Mouse (Mus musculus): ENCODE measurements around the gene Zfp853. TPM values are rescaled to one million over a fixed set of nuclear protein-coding genes. Genes with fewer than 3 reads are reported as not detected.

Zfp853 gene
- 0.51 to 0.80 TPM (median 0.59 TPM) in 4 replicates for total RNA-seq (2023; ENCODE audit: inconsistent age)

GRCm38 (mm10) chr5:143293404-143293803 lies at the start of gene Zfp853:
Gene Zfp853, minus strand, starts transcription at chr5:143293623.

GRCm38 (mm10) chr5:143328690-143329495 lies 35.5 kb upstream of the Zfp853 start, which contains the start of gene Zdhhc4:
Gene Zdhhc4, minus strand, starts transcription at chr5:143329256.

GRCm38 (mm10) chr5:143314730-143315513 lies 21.5 kb upstream of the Zfp853 start, which contains the start of gene E130309D02Rik:
Gene E130309D02Rik, minus strand, starts transcription at chr5:143315360.

GRCm38 (mm10) chr5:143269363-143270150 lies 23.9 kb downstream of the Zfp853 start, which contains the start of gene Zfp316:
Gene Zfp316, minus strand, starts transcription at chr5:143270022.

Other genes with a start within 250 kb of the Zfp853 start
- gene Rnf216, start 180.6 kb downstream of the Zfp853 start, total RNA-seq (2023; ENCODE audit: inconsistent age): 107 to 128 TPM (median 117 TPM) in 4 replicates
- 0.15 to 0.26 TPM (median 0.22 TPM) in 4 replicates for gene Olfr718-ps1, start 146.0 kb downstream of the Zfp853 start, total RNA-seq (2023; ENCODE audit: inconsistent age)
- 11.0 to 15.9 TPM (median 12.8 TPM) in 4 replicates for gene Rbak, start 112.8 kb downstream of the Zfp853 start, total RNA-seq (2023; ENCODE audit: inconsistent age)
- not detected in 4 replicates for gene Spdye4b, start 112.6 kb downstream of the Zfp853 start, total RNA-seq (2023; ENCODE audit: inconsistent age)
- not detected in 4 replicates for gene Spdye4a, start 66.7 kb downstream of the Zfp853 start, total RNA-seq (2023; ENCODE audit: inconsistent age)
- gene Zfp12, start 58.5 kb downstream of the Zfp853 start, total RNA-seq (2023; ENCODE audit: inconsistent age): 22.0 to 31.4 TPM (median 25.4 TPM) in 4 replicates
- gene Zfp316, start 23.6 kb downstream of the Zfp853 start, total RNA-seq (2023; ENCODE audit: inconsistent age): 4.7 to 7.9 TPM (median 5.9 TPM) in 4 replicates
- gene E130309D02Rik, start 21.7 kb upstream of the Zfp853 start, total RNA-seq (2023; ENCODE audit: inconsistent age): 36.4 to 39.9 TPM (median 37.3 TPM) in 4 replicates
- 51.9 to 66.5 TPM (median 60.9 TPM) in 4 replicates for gene Zdhhc4, start 35.6 kb upstream of the Zfp853 start, total RNA-seq (2023; ENCODE audit: inconsistent age)
- gene Grid2ip, start 63.7 kb upstream of the Zfp853 start, total RNA-seq (2023; ENCODE audit: inconsistent age): not detected in 4 replicates
- 28.6 to 37.9 TPM (median 33.9 TPM) in 4 replicates for gene Kdelr2, start 110.2 kb upstream of the Zfp853 start, total RNA-seq (2023; ENCODE audit: inconsistent age)
- 12.6 to 15.1 TPM (median 13.6 TPM) in 4 replicates for gene Daglb, start 171.0 kb upstream of the Zfp853 start, total RNA-seq (2023; ENCODE audit: inconsistent age)
- gene Rac1, start 234.4 kb upstream of the Zfp853 start, total RNA-seq (2023; ENCODE audit: inconsistent age): 184 to 211 TPM (median 199 TPM) in 4 replicates